Mouse (Mus musculus) lung, embryonic 16.5 days (tissue): ENCODE measurements around the gene Map4k4. TPM values are rescaled to one million over a fixed set of nuclear protein-coding genes. Genes with fewer than 3 reads are reported as not detected.

ENCODE experiments used
- ATAC-seq: fragments of 200-750 bp; cut with Nextera tagmentation; 2 replicates; pipeline ENCODE4 v1.8.0; 2017; ENCODE audit warnings: low read depth, mild to moderate bottlenecking, moderate library complexity
- H3K27ac ChIP-seq: fragments of 300-500 bp; sonication (generic); 2 replicates; pipeline ENCODE4 v1.5.1; 2014; ENCODE audit warnings: mild to moderate bottlenecking, control low read depth, low read length
- H3K27me3 ChIP-seq: fragments of 300-500 bp; sonication (generic); 2 replicates; pipeline ENCODE4 v1.6.1; 2014; ENCODE audit warnings: low read depth, low read length, mixed read lengths; ENCODE audit not compliant: control insufficient read depth, insufficient read depth
- H3K36me3 ChIP-seq: fragments of 300-500 bp; sonication (generic); 2 replicates; pipeline ENCODE4 v1.6.1; 2014; ENCODE audit warnings: low read length; ENCODE audit not compliant: control insufficient read depth, insufficient read depth
- H3K4me1 ChIP-seq: fragments of 300-500 bp; sonication (generic); replicated peaks from 2 replicates; pipeline ENCODE4 v1.6.1; 2014; ENCODE audit warnings: low read length, mixed read lengths; ENCODE audit not compliant: control insufficient read depth, insufficient read depth
- H3K4me2 ChIP-seq: fragments of 300-500 bp; sonication (generic); 2 replicates; pipeline ENCODE4 v1.6.1; 2014; ENCODE audit warnings: low read depth, low read length, control low read depth
- H3K4me3 ChIP-seq: fragments of 300-500 bp; sonication (generic); 2 replicates; pipeline ENCODE4 v1.5.1; 2014; ENCODE audit warnings: mild to moderate bottlenecking, low read length, control low read depth
- H3K9ac ChIP-seq: fragments of 300-500 bp; sonication (generic); 2 replicates; pipeline ENCODE4 v1.6.1; 2014; ENCODE audit warnings: low read length, control low read depth
- H3K9me3 ChIP-seq: fragments of 300-500 bp; sonication (generic); 2 replicates; pipeline ENCODE4 v1.6.1; 2016; ENCODE audit warnings: low read length; ENCODE audit not compliant: control insufficient read depth
- WGBS: fragments of 180-500 bp; shearing (Covaris S2); extraction: QIAGEN DNeasy Blood & Tissue Kit; methylation state at CpG from one replicate; pipeline ENCODE4 v1.1.7; 2014; 5-methylcytosine and 5-hydroxymethylcytosine counted together
- polyA plus RNA-seq: library from polyadenylated mRNA; unstranded; fragments of >200 nt; fragmentation: Nextera tagmentation; extraction: Ambion mirVana; gene quantifications from 2 replicates; pipeline ENCODE4 v1.2.1, GENCODE M21; 2015

Gene Map4k4
- polyA plus RNA-seq, 1 experiment from 2014 or later = 20.9 TPM

- Histone ChIP-seq H3K4me2 (no peak overlapping the region), H3K27me3 (no peaks in the 10 kb centered on the region), H3K36me3 (no peaks in the 10 kb centered on the region), H3K9me3 (no peaks in the 10 kb centered on the region), H3K27ac (no peak overlapping the region), H3K4me1 (no peaks in the 10 kb centered on the region), H3K9ac (no peak overlapping the region), H3K4me3 (no peak overlapping the region)
- WGBS = 61% methylated on average over 5 of the region's 5 CpGs
- ATAC-seq = no peak
Observed at GRCm38 (mm10) chr1:40046600-40046999, 145.9 kb downstream of the Map4k4 start.

- Histone ChIP-seq H3K9ac (no peak overlapping the region), H3K4me3 (no peak overlapping the region), H3K4me2 (no peak overlapping the region), H3K36me3 (no peaks in the 10 kb centered on the region), H3K4me1 (no peaks in the 10 kb centered on the region), H3K27me3 (no peaks in the 10 kb centered on the region), H3K9me3 (no peaks in the 10 kb centered on the region), H3K27ac (no peak overlapping the region)
- no peak for ATAC-seq
- WGBS = 91% methylated on average over 6 of the region's 6 CpGs
Observed at GRCm38 (mm10) chr1:40051157-40051556, 150.4 kb downstream of the Map4k4 start.

GRCm38 (mm10) chr1:40052156-40052555, 151.4 kb downstream of the Map4k4 start:
- ATAC-seq = no peak
- Histone ChIP-seq H3K27ac (no peak overlapping the region), H3K9ac (no peak overlapping the region), H3K27me3 (no peaks in the 10 kb centered on the region), H3K4me3 (no peak overlapping the region), H3K36me3 (no peaks in the 10 kb centered on the region), H3K9me3 (no peaks in the 10 kb centered on the region), H3K4me2 (no peak overlapping the region), H3K4me1 (no peaks in the 10 kb centered on the region)
- WGBS = 55% methylated on average over 8 of the region's 8 CpGs

GRCm38 (mm10) chr1:40053071-40053470, 152.4 kb downstream of the Map4k4 start:
- no peak for ATAC-seq
- Histone ChIP-seq H3K9me3 (no peaks in the 10 kb centered on the region), H3K4me3 (no peak overlapping the region), H3K4me2 (no peak overlapping the region), H3K36me3 (no peaks in the 10 kb centered on the region), H3K9ac (no peak overlapping the region), H3K4me1 (no peaks in the 10 kb centered on the region), H3K27ac (no peak overlapping the region), H3K27me3 (no peaks in the 10 kb centered on the region)
- 64% methylated on average over 5 of the region's 5 CpGs for WGBS

GRCm38 (mm10) chr1:40055051-40055450, 154.3 kb downstream of the Map4k4 start:
- Histone ChIP-seq H3K4me2 (no peak overlapping the region), H3K4me1 (no peaks in the 10 kb centered on the region), H3K36me3 (no peaks in the 10 kb centered on the region), H3K9me3 (no peaks in the 10 kb centered on the region), H3K9ac (no peak overlapping the region), H3K27ac (no peak overlapping the region), H3K4me3 (no peak overlapping the region), H3K27me3 (no peaks in the 10 kb centered on the region)
- WGBS = 81% methylated on average over 7 of the region's 7 CpGs
- ATAC-seq = no peak

GRCm38 (mm10) chr1:40055963-40056362, 155.2 kb downstream of the Map4k4 start:
- Histone ChIP-seq H3K36me3 (no peaks in the 10 kb centered on the region), H3K4me3 (no peak overlapping the region), H3K4me2 (no peak overlapping the region), H3K4me1 (no peaks in the 10 kb centered on the region), H3K27ac (no peak overlapping the region), H3K9me3 (no peaks in the 10 kb centered on the region), H3K27me3 (no peaks in the 10 kb centered on the region), H3K9ac (no peak overlapping the region)
- 88% methylated on average over 5 of the region's 5 CpGs for WGBS
- no peak for ATAC-seq

GRCm38 (mm10) chr1:40057351-40057750, 156.6 kb downstream of the Map4k4 start:
- H3K4me1 ChIP-seq = no peaks in the 10 kb centered on the region
- no peaks in the 10 kb centered on the region for H3K9me3 ChIP-seq
- 60% methylated on average over 5 of the region's 5 CpGs for WGBS
- no peaks in the 10 kb centered on the region for H3K36me3 ChIP-seq
- H3K4me3 ChIP-seq = no peak overlapping the region
- no peak overlapping the region for H3K9ac ChIP-seq
- H3K27me3 ChIP-seq = no peaks in the 10 kb centered on the region
- no peak overlapping the region for H3K27ac ChIP-seq
- no peak for ATAC-seq
- H3K4me2 ChIP-seq = no peak overlapping the region

- Histone ChIP-seq H3K4me3 (no peak overlapping the region), H3K4me2 (no peak overlapping the region), H3K4me1 (no peaks in the 10 kb centered on the region), H3K27me3 (no peaks in the 10 kb centered on the region), H3K27ac (no peak overlapping the region), H3K9ac (no peak overlapping the region), H3K36me3 (no peaks in the 10 kb centered on the region), H3K9me3 (no peaks in the 10 kb centered on the region)
- 44% methylated on average over 11 of the region's 11 CpGs for WGBS
- ATAC-seq = no peak
Observed at GRCm38 (mm10) chr1:40058013-40058412, 157.3 kb downstream of the Map4k4 start.

GRCm38 (mm10) chr1:40059122-40059774, 158.5 kb downstream of the Map4k4 start:
- no peak overlapping the region for H3K27ac ChIP-seq
- no peak overlapping the region for H3K4me3 ChIP-seq
- ATAC-seq = peak; percentile 75
- H3K27me3 ChIP-seq = no peaks in the 10 kb centered on the region
- H3K9ac ChIP-seq = no peak overlapping the region
- H3K4me1 ChIP-seq = no peaks in the 10 kb centered on the region
- H3K36me3 ChIP-seq = no peaks in the 10 kb centered on the region
- no peak overlapping the region for H3K4me2 ChIP-seq
- WGBS = 65% methylated on average over 4 of the region's 4 CpGs
- H3K9me3 ChIP-seq = no peaks in the 10 kb centered on the region

- no peak overlapping the region for H3K27ac ChIP-seq
- ATAC-seq = no peak
- H3K4me3 ChIP-seq = no peak overlapping the region
- H3K36me3 ChIP-seq = no peaks in the 10 kb centered on the region
- no peak overlapping the region for H3K4me2 ChIP-seq
- no peaks in the 10 kb centered on the region for H3K9me3 ChIP-seq
- no peaks in the 10 kb centered on the region for H3K27me3 ChIP-seq
- no peaks in the 10 kb centered on the region for H3K4me1 ChIP-seq
- H3K9ac ChIP-seq = no peak overlapping the region
- WGBS = 67% methylated on average over 9 of the region's 9 CpGs
Observed at GRCm38 (mm10) chr1:40061359-40061758, 160.6 kb downstream of the Map4k4 start.
